Mouse (Mus musculus) lung, postnatal 25 days (tissue): ENCODE results near the gene Tnnt1.
A peak's percentile ranks its signal among the peaks of the same experiment; 100 is the strongest.

Experiments
- DNase-seq: peaks from one replicate; pipeline ENCODE4 v3.0.0; 2022; ENCODE audit warnings: low spot score

Gene Tnnt1

GRCm38 (mm10) chr7:4521231-4522003 lies 5.2 kb upstream of the Tnnt1 start:
- DNase-seq = no peak

- DNase-seq = no peak
Observed at GRCm38 (mm10) chr7:4518487-4518886, 2.3 kb upstream of the Tnnt1 start.

- DNase-seq = no peak
Observed at GRCm38 (mm10) chr7:4515853-4516252, 329 bp downstream of the Tnnt1 start.

DNA sequence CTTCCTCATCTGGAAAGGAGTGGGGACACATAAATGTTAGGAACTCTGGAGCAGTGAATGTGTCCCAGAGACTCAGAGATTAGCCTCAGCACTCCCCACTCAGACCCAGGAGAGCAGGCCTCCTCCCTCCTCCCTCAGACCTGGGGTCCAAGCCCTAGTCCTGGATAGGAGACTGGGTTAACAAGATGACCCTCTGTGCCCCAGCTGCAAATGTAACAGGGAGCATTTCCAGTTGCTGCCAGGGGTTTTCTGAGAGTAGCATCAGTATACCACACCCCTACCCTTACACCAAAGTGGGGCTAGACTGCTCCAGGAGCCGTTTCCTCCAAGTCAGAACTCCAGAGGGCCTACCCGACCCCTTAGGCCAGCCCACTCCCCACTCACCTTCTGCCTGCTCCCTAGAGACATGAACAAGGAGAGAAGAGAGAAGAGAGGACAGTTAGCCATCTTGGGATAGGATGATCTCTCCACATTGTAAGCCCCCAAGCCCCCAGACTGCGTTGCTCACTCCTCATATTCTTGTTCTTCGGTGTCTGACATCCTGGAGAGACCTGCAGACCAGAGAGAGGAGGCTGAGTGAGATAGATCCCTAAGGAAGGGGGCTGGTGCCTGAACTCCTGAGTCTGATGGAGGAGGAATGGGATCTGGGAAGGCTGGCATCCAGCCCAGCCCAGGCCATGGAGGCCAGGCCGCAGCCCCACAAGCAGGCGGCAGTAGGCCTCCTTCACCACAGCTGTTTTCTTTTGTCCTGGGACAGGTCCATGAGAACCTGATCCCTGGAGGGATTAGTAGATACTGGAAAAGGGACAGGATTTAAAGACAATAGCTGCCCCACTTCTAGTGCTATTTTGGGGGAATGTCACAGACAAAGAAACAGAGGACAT lies 2.1 kb downstream of the Tnnt1 start:
- no peak for DNase-seq

DNA sequence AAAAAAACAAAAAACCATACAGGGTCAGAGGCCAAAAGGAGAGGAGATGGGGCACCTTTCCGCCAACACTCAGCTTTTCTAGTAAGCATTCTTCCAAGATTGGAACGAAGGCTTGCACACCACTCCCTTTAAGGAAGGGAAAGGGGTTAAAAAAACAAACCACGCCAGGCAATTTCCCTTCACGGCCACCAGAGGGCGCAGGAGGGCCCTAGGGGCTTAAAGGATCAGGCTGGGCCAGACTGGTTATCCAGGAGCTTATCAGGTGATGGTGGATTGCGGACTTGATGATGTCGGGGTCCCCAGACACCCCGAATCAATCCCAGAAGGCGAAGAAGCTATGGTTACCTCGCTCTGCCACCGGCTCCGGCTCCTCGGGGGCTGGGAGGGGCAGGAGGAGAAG lies 2.9 kb downstream of the Tnnt1 start:
- DNase-seq = peak; percentile 50

DNA sequence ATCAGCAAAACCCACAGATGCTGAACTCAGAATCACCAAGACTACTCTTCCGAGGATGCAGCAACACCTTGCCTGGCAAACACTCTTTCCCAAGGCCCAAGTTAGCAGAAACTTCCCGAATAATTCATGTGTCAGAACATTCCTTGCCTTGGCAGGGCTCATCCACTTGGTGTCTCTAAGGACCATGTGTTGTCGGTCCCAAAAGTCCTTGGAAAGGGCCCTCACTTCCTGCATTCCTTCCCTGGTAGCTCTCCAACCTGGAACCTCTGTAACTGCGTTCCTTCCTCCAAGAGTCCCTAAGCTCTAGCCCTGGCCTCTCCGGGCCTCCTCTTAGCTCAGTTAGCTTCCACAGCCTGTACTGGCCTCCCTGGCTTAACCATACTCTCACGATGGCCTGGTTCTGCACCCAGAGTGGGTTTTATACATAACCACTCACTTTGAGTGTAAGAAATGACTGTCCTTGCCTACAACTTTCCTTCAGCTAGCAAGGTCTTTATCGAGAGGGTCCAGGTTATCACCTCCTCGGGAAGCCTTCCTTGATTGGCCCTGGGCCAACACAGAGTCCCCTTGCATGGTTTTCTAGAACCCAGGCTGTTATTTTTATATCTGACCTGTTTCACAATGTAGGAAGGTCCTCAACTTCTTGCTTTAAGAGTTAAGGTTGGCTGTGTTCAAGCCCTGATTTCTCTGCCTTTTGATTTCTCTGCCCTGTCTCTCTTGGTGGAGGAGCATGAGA lies 4.5 kb downstream of the Tnnt1 start:
- peak; percentile 41 for DNase-seq

GRCm38 (mm10) chr7:4509863-4510608 lies 6.1 kb downstream of the Tnnt1 start:
- peak; percentile 87 for DNase-seq

DNA sequence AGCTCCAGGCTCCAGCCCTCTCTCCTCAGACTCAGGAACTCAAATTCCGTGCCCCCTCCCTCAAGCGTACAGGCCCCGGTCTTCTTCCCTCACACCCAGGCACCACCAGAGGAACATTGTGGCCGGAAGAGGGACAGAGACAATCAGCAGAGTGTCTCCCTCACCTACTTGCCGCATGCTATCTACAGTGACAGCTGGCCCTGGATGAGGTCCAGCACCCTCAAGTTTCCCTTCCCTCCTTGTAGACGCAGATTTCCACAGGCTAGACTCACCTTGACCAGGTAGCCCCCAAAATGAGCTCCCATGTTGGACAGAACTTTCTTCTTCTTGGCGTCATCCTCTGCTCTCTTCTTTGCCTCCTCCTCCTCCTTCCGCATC lies 7.5 kb downstream of the Tnnt1 start:
- no peak for DNase-seq

DNA sequence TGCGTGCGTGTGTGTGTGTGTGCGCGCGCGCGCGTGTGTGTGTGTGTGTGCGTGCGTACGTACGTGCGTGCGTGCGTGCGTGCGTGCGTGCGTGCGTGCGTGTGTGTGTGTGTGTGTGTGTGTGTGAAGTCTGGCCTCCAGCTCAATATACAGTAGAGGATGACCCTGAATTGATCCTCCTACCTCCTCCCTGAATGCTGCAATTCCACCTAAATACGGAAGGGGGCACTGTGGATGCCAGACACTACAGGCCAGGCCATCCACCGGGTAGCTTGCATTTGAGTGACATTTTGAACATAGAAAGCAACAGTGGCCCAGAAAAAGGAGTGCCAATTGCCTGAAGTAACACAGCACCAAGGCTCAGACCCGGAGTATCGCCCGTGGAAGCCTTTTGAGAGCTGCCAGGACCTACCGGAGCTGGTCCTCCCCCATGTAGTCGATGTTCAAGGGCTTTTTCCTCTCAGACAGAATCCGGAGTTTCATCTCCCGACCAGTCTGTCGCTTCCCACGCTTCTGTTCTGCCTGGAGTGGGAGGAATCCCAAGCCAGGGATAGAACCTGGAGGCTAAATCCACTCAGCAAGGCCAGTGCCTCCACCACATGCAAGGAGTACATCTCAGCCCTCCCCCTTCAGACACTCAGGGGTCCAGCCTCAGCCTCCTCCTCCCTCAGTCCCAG lies 8.0 kb downstream of the Tnnt1 start:
- no peak for DNase-seq

DNA sequence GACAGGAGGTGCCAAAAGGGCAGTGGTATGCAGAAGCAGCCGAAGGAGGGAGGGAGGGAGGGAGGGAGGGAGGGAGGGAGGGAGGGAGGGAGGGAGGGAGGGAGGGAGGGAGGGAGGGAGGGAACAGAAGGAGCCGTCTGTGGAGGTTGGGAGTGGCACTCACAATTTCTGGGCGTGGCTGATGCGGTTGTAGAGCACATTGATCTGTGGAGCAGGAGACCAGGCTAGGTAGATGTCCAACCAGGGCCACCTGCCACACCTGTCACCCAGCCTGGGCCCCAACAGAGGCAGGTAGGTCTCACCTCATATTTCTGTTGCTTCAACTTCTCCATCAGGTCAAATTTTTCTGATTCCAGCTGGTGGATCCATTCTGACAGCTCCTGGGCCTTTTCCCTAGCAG lies 9.0 kb downstream of the Tnnt1 start:
- no peak for DNase-seq

GRCm38 (mm10) chr7:4504646-4505435 lies 11.3 kb downstream of the Tnnt1 start:
- no peak for DNase-seq

DNA sequence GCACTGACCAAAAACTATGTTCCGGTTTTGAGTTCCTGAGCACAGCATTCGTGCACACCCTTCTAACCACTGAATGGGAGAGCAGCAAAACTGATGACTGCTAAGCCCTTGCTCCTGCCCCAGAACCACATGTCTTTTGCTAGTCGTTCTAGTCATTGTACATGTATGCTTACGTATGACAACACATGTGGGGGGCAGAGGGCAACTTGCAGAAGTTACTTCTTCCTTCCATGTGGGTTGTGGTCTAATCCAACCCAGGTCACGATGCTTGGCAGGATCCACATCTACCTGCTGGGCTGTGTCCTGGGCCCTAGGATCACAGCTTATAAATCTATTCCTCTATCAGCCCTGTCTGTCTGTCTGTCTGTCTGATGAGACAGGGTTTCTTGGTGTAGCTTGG lies 12.3 kb downstream of the Tnnt1 start:
- no peak for DNase-seq

GRCm38 (mm10) chr7:4503100-4503499 lies 13.1 kb downstream of the Tnnt1 start:
- DNase-seq = no peak

DNA sequence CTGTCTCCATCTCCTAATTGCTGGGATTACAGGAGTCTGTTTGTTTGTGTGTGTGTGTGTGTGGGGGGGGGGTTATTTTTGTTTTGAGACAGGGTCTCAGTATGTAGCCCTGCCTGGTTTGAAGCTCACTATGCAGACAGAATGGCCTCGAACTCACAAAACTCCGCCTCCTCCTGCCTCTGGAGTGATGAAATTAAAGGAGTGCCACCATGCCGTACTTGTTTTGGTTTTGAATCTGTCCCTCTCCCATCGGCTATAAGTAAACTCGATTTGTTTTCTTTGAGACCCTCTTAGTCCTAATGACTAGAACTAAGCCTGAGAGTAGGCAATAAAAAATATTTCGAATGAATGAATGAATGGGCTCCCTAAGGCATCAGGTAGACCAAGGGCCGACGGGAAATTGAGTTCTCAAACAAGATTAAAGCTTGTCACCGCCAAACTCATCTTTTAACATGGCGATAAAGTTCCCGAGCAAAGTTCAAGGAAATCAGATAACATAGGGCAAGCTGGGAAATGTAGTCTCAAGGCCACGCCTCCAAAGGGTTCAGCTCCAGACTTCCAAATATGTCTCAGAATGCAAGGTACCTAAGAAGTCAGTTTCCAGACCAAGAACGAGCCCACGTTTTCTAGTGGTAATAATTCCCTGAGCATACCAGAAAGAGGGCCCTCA lies 13.6 kb downstream of the Tnnt1 start:
- DNase-seq = peak; percentile 73

DNA sequence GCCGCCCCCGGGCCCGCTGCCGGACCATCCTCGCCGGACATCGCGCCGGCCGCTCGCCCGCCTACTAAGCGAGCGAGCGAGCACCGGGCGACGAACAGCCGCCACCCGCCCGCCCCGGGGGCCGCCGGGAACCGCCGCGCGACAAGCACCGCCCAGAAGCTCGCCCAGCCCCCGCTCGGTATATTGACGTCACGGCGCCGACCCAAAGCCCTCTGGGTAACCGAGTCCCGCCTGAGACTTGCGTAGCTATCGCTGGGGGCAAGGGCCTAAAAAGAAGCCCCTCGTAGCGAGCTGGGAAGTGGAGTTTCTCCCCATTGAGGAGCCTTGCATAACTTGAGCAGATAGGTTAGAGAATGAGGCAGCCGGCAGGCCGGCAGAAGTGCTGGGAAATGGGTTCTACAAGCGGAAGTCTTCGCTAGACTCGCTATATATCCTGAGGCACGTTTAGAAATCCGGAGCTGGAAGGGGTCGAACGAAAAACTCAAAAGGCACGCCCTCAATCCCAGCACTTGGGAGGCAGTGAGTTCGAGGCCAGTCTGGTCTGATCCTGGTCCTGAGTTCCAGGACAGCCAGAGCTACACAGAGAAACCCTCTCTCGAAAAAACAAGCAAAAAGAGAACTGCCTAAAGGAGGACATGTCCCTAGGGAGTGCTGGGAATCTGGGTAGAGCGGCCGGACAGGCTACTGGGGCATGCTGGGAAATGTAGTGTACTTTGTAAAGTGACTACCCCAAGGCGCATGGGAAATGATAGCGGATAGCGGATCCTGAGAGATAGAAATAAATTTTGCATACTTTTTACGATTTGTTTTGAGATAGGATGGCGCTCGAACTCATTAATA lies 14.4 kb downstream of the Tnnt1 start, which contains the start of gene Ppp1r12c:
Gene Ppp1r12c, minus strand, starts transcription at position 123 of the 840 bp plus-strand sequence.
- DNase-seq = peak; percentile 96

GRCm38 (mm10) chr7:4500892-4501471 lies 15.2 kb downstream of the Tnnt1 start:
- DNase-seq = peak; percentile 47

GRCm38 (mm10) chr7:4499034-4499433 lies 17.1 kb downstream of the Tnnt1 start:
- DNase-seq = no peak

DNA sequence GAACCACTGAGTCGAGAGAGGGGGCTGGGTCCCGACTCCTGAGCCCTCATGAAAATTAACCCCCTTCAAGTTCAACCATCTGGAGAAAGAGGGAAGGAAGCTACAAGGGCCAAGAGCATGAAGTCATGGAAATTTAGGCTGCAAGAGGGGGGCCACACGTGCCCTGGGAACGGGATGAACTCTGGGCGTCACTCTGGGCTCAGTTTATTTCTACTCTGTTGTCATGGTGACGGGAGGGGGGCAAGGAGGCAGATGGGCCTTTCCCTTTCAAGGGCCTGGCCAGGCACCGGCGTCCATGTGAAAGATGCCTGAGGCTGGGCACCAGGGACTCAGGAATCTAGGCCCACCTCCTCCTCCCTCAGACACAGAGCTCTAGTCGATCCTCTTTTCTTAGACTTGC lies 17.9 kb downstream of the Tnnt1 start:
- peak; percentile 89 for DNase-seq
